In genomic region chr1:127945696-127946575, GRCm38 (mm10) we compare ENCODE assay signal across 13 mouse cellular contexts.
DNase-seq lines count a peak whose midpoint lies in the region; ATAC-seq lines count a peak whose summit lies in the region.
"Had no signal": no experiment of that assay in that cellular context is flagged by ENCODE, and none has a peak within 500 bp of the region (broad histone marks: within the 10 kb centered on the region; RNA-seq: fewer than 3 reads in every experiment).

No protein-coding gene starts in this region.

- H3K4me2 ChIP-seq in hindbrain, embryonic 16.5 days (ENCODE audit: low read length), result no peak overlapping the region
- H3K4me2 ChIP-seq in liver, embryonic 11.5 days, result no peak overlapping the region
- H3K4me2 ChIP-seq: limb, embryonic 13.5 days had no signal

- no peaks in the 10 kb centered on the region for H3K27me3 ChIP-seq in hindbrain, embryonic 16.5 days (replicated peaks; ENCODE audit: control insufficient read depth, insufficient read depth, low read length)
- H3K27me3 ChIP-seq in hindbrain, embryonic 10.5 days (ENCODE audit: insufficient read depth, poor library complexity, severe bottlenecking), result no peaks in the 10 kb centered on the region
- no peaks in the 10 kb centered on the region for H3K27me3 ChIP-seq in liver, embryonic 11.5 days (replicated peaks; ENCODE audit: control insufficient read depth, insufficient read depth, low read length)
- H3K27me3 ChIP-seq: limb, embryonic 13.5 days had no signal

- WGBS in hindbrain, embryonic 16.5 days, result 70% methylated on average over 3 of the region's 3 CpGs
- 90% methylated on average over 3 of the region's 3 CpGs for WGBS in hindbrain, embryonic 10.5 days
- WGBS in liver, embryonic 11.5 days, result 89% methylated on average over 3 of the region's 3 CpGs

- peak; percentile 6 for DNase-seq in cerebellum, adult 8-10 months
- DNase-seq in cerebellum, adult 9-10 months, result no peak
- no peak for DNase-seq in hindbrain, embryonic 10.5 days (ENCODE audit: low spot score)
- peak; percentile 22 for DNase-seq in liver, embryonic 11.5 days (ENCODE audit: low spot score)
- no peak for DNase-seq in liver
- peak; percentile 12 for DNase-seq in gastrocnemius, postnatal 25 days
- DNase-seq in embryo, embryonic 10.5 days (ENCODE audit: low spot score), result no peak
- DNase-seq: B cell, adult 2 months; cerebellum, adult 2 months; retina, postnatal 1 day; thymus, postnatal 14 days had no signal

- H3K9ac ChIP-seq in hindbrain, embryonic 16.5 days (ENCODE audit: low read depth, low read length), result no peak overlapping the region
- no peak overlapping the region for H3K9ac ChIP-seq in liver, embryonic 11.5 days (ENCODE audit: low read depth, low read length)
- H3K9ac ChIP-seq: limb, embryonic 13.5 days had no signal

- no peak overlapping the region for H3K27ac ChIP-seq in hindbrain, embryonic 16.5 days (ENCODE audit: low read depth, low read length)
- no peak overlapping the region for H3K27ac ChIP-seq in hindbrain, embryonic 10.5 days
- H3K27ac ChIP-seq in liver, embryonic 11.5 days (ENCODE audit: low read depth, low read length), result no peak overlapping the region
- H3K27ac ChIP-seq: limb, embryonic 13.5 days had no signal

- ATAC-seq in hindbrain, embryonic 16.5 days, result peak; percentile 25; the same call in 1 of the 2 replicates
- ATAC-seq in liver, embryonic 11.5 days (replicated peaks; ENCODE audit: low FRiP score), result no peak

- H3K4me1 ChIP-seq in hindbrain, embryonic 16.5 days (ENCODE audit: control insufficient read depth, insufficient read depth, low read depth, low read length), result no peaks in the 10 kb centered on the region
- no peaks in the 10 kb centered on the region for H3K4me1 ChIP-seq in hindbrain, embryonic 10.5 days (replicated peaks)
- no peaks in the 10 kb centered on the region for H3K4me1 ChIP-seq in liver, embryonic 11.5 days (replicated peaks; ENCODE audit: control insufficient read depth, insufficient read depth, low read length)
- H3K4me1 ChIP-seq: limb, embryonic 13.5 days had no signal

- H3K9me3 ChIP-seq in hindbrain, embryonic 16.5 days (ENCODE audit: control insufficient read depth, low read length), result no peaks in the 10 kb centered on the region
- H3K9me3 ChIP-seq in hindbrain, embryonic 10.5 days, result 0 out of 2 replicates have a peak, but pooled peaks cover 5% of the 10 kb centered on the region
- H3K9me3 ChIP-seq in liver, embryonic 11.5 days (ENCODE audit: control insufficient read depth, low read length), result no peaks in the 10 kb centered on the region

- H3K4me3 ChIP-seq in hindbrain, embryonic 16.5 days (ENCODE audit: low read length), result no peak overlapping the region
- no peak overlapping the region for H3K4me3 ChIP-seq in hindbrain, embryonic 10.5 days
- H3K4me3 ChIP-seq in liver, embryonic 11.5 days (ENCODE audit: low read depth, low read length), result no peak overlapping the region
- H3K4me3 ChIP-seq: limb, embryonic 13.5 days had no signal

- H3K36me3 ChIP-seq in hindbrain, embryonic 16.5 days (ENCODE audit: control insufficient read depth, insufficient read depth, low read length), result peaks cover 21% of the 10 kb centered on the region
- H3K36me3 ChIP-seq in hindbrain, embryonic 10.5 days, result peaks cover 59% of the 10 kb centered on the region
- peaks cover 5% of the 10 kb centered on the region; the same call in 1 of the 2 replicates for H3K36me3 ChIP-seq in liver, embryonic 11.5 days (ENCODE audit: control insufficient read depth, insufficient read depth, low read length)

Comparison
In these comparisons a context has a peak if more than half of its experiments do, and no peak if none do; other contexts are left out.
1. DNase-seq: peak in cerebellum, adult 8-10 months (single experiment), liver, embryonic 11.5 days (single experiment) and gastrocnemius, postnatal 25 days (single experiment); none in cerebellum, adult 9-10 months (single experiment), hindbrain, embryonic 10.5 days (single experiment), liver (single experiment) and embryo, embryonic 10.5 days (single experiment).